In the genomic region with DNA sequence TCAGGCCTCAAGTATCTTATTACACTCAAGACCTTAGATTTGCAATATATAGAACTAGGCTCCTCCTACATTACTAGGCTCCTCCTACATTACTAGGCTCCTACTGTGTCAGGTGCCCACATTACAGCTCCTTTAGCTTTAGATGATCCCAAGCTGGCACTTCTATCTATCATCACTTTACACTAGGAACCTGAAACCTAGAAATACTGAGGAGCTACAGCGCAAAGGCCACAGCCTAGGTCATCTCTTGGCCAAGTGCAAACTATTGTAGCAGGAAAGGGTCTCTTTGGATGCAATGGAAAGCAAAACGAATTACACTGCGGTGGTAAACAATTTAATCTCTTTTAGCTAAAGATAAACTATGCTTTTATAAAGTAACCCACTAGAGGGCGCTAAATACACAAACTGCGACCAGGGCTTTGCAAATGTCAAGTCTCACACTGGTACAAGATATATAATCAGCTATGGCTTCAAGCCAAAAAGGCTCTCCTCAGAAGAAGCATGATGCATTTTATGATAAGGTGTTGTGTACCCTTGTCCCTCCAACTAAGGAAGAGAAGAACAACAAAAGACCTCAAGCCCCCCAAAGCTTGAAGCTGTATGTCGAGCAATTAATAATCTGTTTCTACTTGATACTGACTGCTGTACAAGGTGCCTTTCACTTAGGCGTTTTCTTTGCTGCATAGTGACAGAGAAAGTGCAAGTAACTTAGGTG, we compare ENCODE assay signal across 8 mouse cellular contexts. TPM values are rescaled to one million over a fixed set of nuclear protein-coding genes. Genes with fewer than 3 reads are reported as not detected.
DNase-seq lines count a peak whose midpoint lies in the region; ATAC-seq lines count a peak whose summit lies in the region.

No protein-coding gene starts in this region.

- no peak overlapping the region for H3K4me2 ChIP-seq in intestine, embryonic 14.5 days (ENCODE audit: low read length)

- DNase-seq in left cerebral cortex, adult 11 months (ENCODE audit: low spot score) = peak; percentile 76
- DNase-seq in left cerebral cortex, adult 18-20 months (ENCODE audit: low spot score in 2 of 2) = no peak
- DNase-seq in T-cell, adult 2 months (ENCODE audit: low spot score) = peak; percentile 68
- peak; percentile 55 for DNase-seq in intestine, embryonic 14.5 days (ENCODE audit: low spot score)
- DNase-seq in midbrain, embryonic 10.5 days (ENCODE audit: low spot score) = no peak
- peak; percentile 20 for DNase-seq in thymus, postnatal 4 days
- DNase-seq in adrenal gland, adult 2 months = no peak

- no peak for ATAC-seq in intestine, embryonic 14.5 days (replicated peaks; ENCODE audit: low FRiP score, low TSS enrichment, low read depth)

- H3K9me3 ChIP-seq in erythroblast, embryonic 14.5 days (ENCODE audit: control insufficient read depth, low read length) = no peaks in the 10 kb centered on the region
- no peaks in the 10 kb centered on the region for H3K9me3 ChIP-seq in intestine, embryonic 14.5 days (ENCODE audit: control insufficient read depth, low read length)
- no peaks in the 10 kb centered on the region for H3K9me3 ChIP-seq in midbrain, embryonic 10.5 days (replicated peaks)

- peaks cover 55% of the 10 kb centered on the region for H3K4me1 ChIP-seq in erythroblast, embryonic 14.5 days (ENCODE audit: control insufficient read depth)
- H3K4me1 ChIP-seq in intestine, embryonic 14.5 days (replicated peaks; ENCODE audit: control insufficient read depth, insufficient read depth, low read length) = peaks cover 53% of the 10 kb centered on the region
- peaks cover 99% of the 10 kb centered on the region for H3K4me1 ChIP-seq in midbrain, embryonic 10.5 days

- no peak overlapping the region for H3K9ac ChIP-seq in intestine, embryonic 14.5 days (ENCODE audit: low read length)

- no peaks in the 10 kb centered on the region for H3K27me3 ChIP-seq in erythroblast, embryonic 14.5 days (ENCODE audit: control insufficient read depth)
- H3K27me3 ChIP-seq in intestine, embryonic 14.5 days (replicated peaks; ENCODE audit: control insufficient read depth, insufficient read depth, low read length) = no peaks in the 10 kb centered on the region
- H3K27me3 ChIP-seq in midbrain, embryonic 10.5 days (ENCODE audit: low read depth, poor library complexity, severe bottlenecking) = no peaks in the 10 kb centered on the region

- WGBS in intestine, embryonic 14.5 days = 29% methylated on average over 7 of the region's 7 CpGs
- 37% methylated on average over 7 of the region's 7 CpGs for WGBS in midbrain, embryonic 10.5 days

- H3K27ac ChIP-seq in intestine, embryonic 14.5 days (ENCODE audit: low read depth) = no peak overlapping the region
- H3K27ac ChIP-seq in midbrain, embryonic 10.5 days (replicated peaks) = peak overlapping the region; percentile 84

- H3K4me3 ChIP-seq in erythroblast, embryonic 14.5 days (replicated peaks) = peak overlapping the region; percentile 34
- no peak overlapping the region for H3K4me3 ChIP-seq in intestine, embryonic 14.5 days (ENCODE audit: low read depth, low read length)
- H3K4me3 ChIP-seq in midbrain, embryonic 10.5 days = peak overlapping the region; percentile 30; the same call in 1 of the 2 replicates

- peaks cover 43% of the 10 kb centered on the region for H3K36me3 ChIP-seq in erythroblast, embryonic 14.5 days (ENCODE audit: control insufficient read depth)
- peaks cover 16% of the 10 kb centered on the region; the same call in 1 of the 2 replicates for H3K36me3 ChIP-seq in intestine, embryonic 14.5 days (ENCODE audit: control insufficient read depth, insufficient read depth, low read length)
- peaks cover 20% of the 10 kb centered on the region for H3K36me3 ChIP-seq in midbrain, embryonic 10.5 days

RNA-seq across cellular contexts. Expression of a gene that starts 18.5 kb away (rescaled TPM):
- 10 to 100 TPM; 92.8 to 98.6 TPM for total RNA-seq in left cerebral cortex, adult 18-20 months (2021)
- polyA plus RNA-seq in erythroblast, embryonic 14.5 days (2012) = 0.73 and 1.4 TPM in 2 replicates
- polyA plus RNA-seq in intestine, embryonic 14.5 days (2014; fragmentation: Nextera tagmentation; extraction: Ambion mirVana) = 80.7 and 85.5 TPM in 2 replicates
- polyA plus RNA-seq in midbrain, embryonic 10.5 days (2016; fragmentation: Nextera tagmentation; extraction: Ambion mirVana) = 86.6 and 101 TPM in 2 replicates
- total RNA-seq in adrenal gland, adult 2 months (2021) = 10 to 100 TPM; 59.1 to 67.9 TPM
- 12.5 and 16.7 TPM in 2 replicates for polyA plus RNA-seq in adrenal gland, adult 2 months (2012; rRNA removed)

Comparison
In these comparisons a context has a peak if more than half of its experiments do, and no peak if none do; other contexts are left out.
1. DNase-seq: peak in left cerebral cortex, adult 11 months (single experiment), T-cell, adult 2 months (single experiment), intestine, embryonic 14.5 days (single experiment) and thymus, postnatal 4 days (single experiment); none in left cerebral cortex, adult 18-20 months (0 of 2), midbrain, embryonic 10.5 days (single experiment) and adrenal gland, adult 2 months (single experiment).